In genomic region chr5:129501671-129502070, GRCm38 (mm10) we compare ENCODE assay signal across 8 mouse cellular contexts. TPM values are rescaled to one million over a fixed set of nuclear protein-coding genes. Genes with fewer than 3 reads are reported as not detected.
DNase-seq lines count a peak whose midpoint lies in the region; ATAC-seq lines count a peak whose summit lies in the region.

No protein-coding gene starts in this region.

- peaks cover 20% of the 10 kb centered on the region for H3K4me1 ChIP-seq in forebrain, embryonic 16.5 days (replicated peaks; ENCODE audit: control insufficient read depth, insufficient read depth, low read length)
- H3K4me1 ChIP-seq in limb, embryonic 10.5 days, result peaks cover 9% of the 10 kb centered on the region
- peaks cover 14% of the 10 kb centered on the region for H3K4me1 ChIP-seq in midbrain, embryonic 14.5 days (ENCODE audit: control insufficient read depth, insufficient read depth, low read length)

- peak overlapping the region; percentile 99 for H3K4me2 ChIP-seq in forebrain, embryonic 16.5 days (ENCODE audit: low read length)
- H3K4me2 ChIP-seq in midbrain, embryonic 14.5 days (ENCODE audit: low read length), result peak overlapping the region; percentile 95

- DNase-seq in left cerebral cortex, postnatal 4 days, result peak; percentile 13
- DNase-seq in left cerebral cortex, adult 9 months (ENCODE audit: low spot score in 2 of 2), result no peak
- DNase-seq in adrenal gland, adult 2 months, result peak; percentile 35
- peak; percentile 43 for DNase-seq in limb, embryonic 10.5 days (ENCODE audit: low spot score)
- peak; percentile 8 for DNase-seq in midbrain, embryonic 14.5 days
- DNase-seq in thymus, postnatal 36 days, result peak; percentile 11 to 37
- DNase-seq in natural killer cell, adult 2 months (ENCODE audit: low spot score in 2 of 2), result no peak

- WGBS in forebrain, embryonic 16.5 days, result under 1% methylated on average over 42 of the region's 44 CpGs
- under 1% methylated on average over 44 of the region's 44 CpGs for WGBS in limb, embryonic 10.5 days
- WGBS in midbrain, embryonic 14.5 days, result under 1% methylated on average over 44 of the region's 44 CpGs

- H3K36me3 ChIP-seq in forebrain, embryonic 16.5 days (ENCODE audit: control insufficient read depth, insufficient read depth), result peaks cover 14% of the 10 kb centered on the region; the same call in 1 of the 2 replicates
- H3K36me3 ChIP-seq in limb, embryonic 10.5 days, result peaks cover 36% of the 10 kb centered on the region
- H3K36me3 ChIP-seq in midbrain, embryonic 14.5 days (ENCODE audit: control insufficient read depth, insufficient read depth, low read length), result peaks cover 34% of the 10 kb centered on the region

- no peaks in the 10 kb centered on the region for H3K9me3 ChIP-seq in forebrain, embryonic 16.5 days (ENCODE audit: control insufficient read depth, low read length)
- H3K9me3 ChIP-seq in limb, embryonic 10.5 days (replicated peaks), result no peaks in the 10 kb centered on the region
- no peaks in the 10 kb centered on the region for H3K9me3 ChIP-seq in midbrain, embryonic 14.5 days (ENCODE audit: control insufficient read depth, low read length)

- H3K27me3 ChIP-seq in forebrain, embryonic 16.5 days (replicated peaks; ENCODE audit: control insufficient read depth, insufficient read depth, low read length), result no peaks in the 10 kb centered on the region
- H3K27me3 ChIP-seq in limb, embryonic 10.5 days (ENCODE audit: low read depth, poor library complexity, severe bottlenecking), result no peaks in the 10 kb centered on the region
- no peaks in the 10 kb centered on the region for H3K27me3 ChIP-seq in midbrain, embryonic 14.5 days (ENCODE audit: control insufficient read depth, insufficient read depth, low read length)

- no peak overlapping the region for H3K27ac ChIP-seq in forebrain, embryonic 16.5 days (ENCODE audit: low read length)
- peak overlapping the region; percentile 95 for H3K27ac ChIP-seq in limb, embryonic 10.5 days
- H3K27ac ChIP-seq in midbrain, embryonic 14.5 days (replicated peaks; ENCODE audit: low read depth, low read length), result peak overlapping the region; percentile 76; the same call in 1 of the 2 replicates

- no peak; the same call in 1 of the 2 replicates for ATAC-seq in forebrain, embryonic 16.5 days
- ATAC-seq in midbrain, embryonic 14.5 days (ENCODE audit: low FRiP score, low TSS enrichment), result no peak; the same call in 1 of the 2 replicates

- intact Hi-C loops in left cerebral cortex, postnatal 4 days (cut with DNase I), result loop anchor here (10.0 kb wide), 2 partner anchors 117 to 317 kb away; no protein-coding TSS in a partner anchor

- peak overlapping the region; percentile 90 for H3K9ac ChIP-seq in forebrain, embryonic 16.5 days (replicated peaks; ENCODE audit: low read depth, low read length)
- H3K9ac ChIP-seq in midbrain, embryonic 14.5 days (replicated peaks; ENCODE audit: low read length), result peak overlapping the region; percentile 91

- H3K4me3 ChIP-seq in forebrain, embryonic 16.5 days (replicated peaks; ENCODE audit: low read length), result peak overlapping the region; percentile 100
- H3K4me3 ChIP-seq in limb, embryonic 10.5 days, result peak overlapping the region; percentile 91
- H3K4me3 ChIP-seq in midbrain, embryonic 14.5 days (replicated peaks; ENCODE audit: low read depth, low read length), result peak overlapping the region; percentile 97

RNA-seq across cellular contexts. Expression of gene Sfswap, which starts 0.7 kb away (rescaled TPM):
- 100 to 1,000 TPM; 196 to 209 TPM for total RNA-seq in left cerebral cortex, postnatal 4 days (2021)
- total RNA-seq in adrenal gland, adult 2 months (2021), result 10 to 100 TPM; 39.7 to 45.7 TPM
- 98.1 and 108 TPM in 2 replicates for polyA plus RNA-seq in adrenal gland, adult 2 months (2012; rRNA removed)
- 55.4 and 56.3 TPM in 2 replicates for polyA plus RNA-seq in forebrain, embryonic 16.5 days (2015; fragmentation: Nextera tagmentation; extraction: Ambion mirVana)
- polyA plus RNA-seq in limb, embryonic 10.5 days (2016; fragmentation: Nextera tagmentation; extraction: Ambion mirVana), result 54.4 and 57.5 TPM in 2 replicates
- polyA plus RNA-seq in midbrain, embryonic 14.5 days (2014; fragmentation: Nextera tagmentation; extraction: Ambion mirVana), result 53.0 and 58.5 TPM in 2 replicates

Comparison
In these comparisons a context has a peak if more than half of its experiments do, and no peak if none do; other contexts are left out.
1. DNase-seq: peak in left cerebral cortex, postnatal 4 days (single experiment), adrenal gland, adult 2 months (single experiment), limb, embryonic 10.5 days (single experiment), midbrain, embryonic 14.5 days (single experiment) and thymus, postnatal 36 days (2 of 2); none in left cerebral cortex, adult 9 months (0 of 2) and natural killer cell, adult 2 months (0 of 2).
2. Peak in every context shown above with its lines, with median percentiles within 50 percentile points of each other: H3K4me3 ChIP-seq.